Mouse (Mus musculus) bone marrow, adult 2 months (tissue): ENCODE measurements around the gene Fahd1. TPM values are rescaled to one million over a fixed set of nuclear protein-coding genes. Genes with fewer than 3 reads are reported as not detected.
A peak's percentile ranks its signal among the peaks of the same experiment; 100 is the strongest.

Experiments used
- H3K27ac ChIP-seq: fragments of 200-500 bp; 2 replicates; pipeline ENCODE4 v1.5.1; 2012; ENCODE audit warnings: low read depth, mild to moderate bottlenecking, control low read depth, inconsistent platforms, low read length; ENCODE audit not compliant: control insufficient read depth, poor library complexity, insufficient read depth
- H3K4me1 ChIP-seq: fragments of 200-500 bp; 2 replicates; pipeline ENCODE4 v1.6.1; 2011; ENCODE audit warnings: low read length; ENCODE audit not compliant: control insufficient read depth, insufficient read depth
- H3K4me3 ChIP-seq: fragments of 200-500 bp; replicated peaks from 2 replicates; pipeline ENCODE3; 2011; ENCODE audit warnings: mild to moderate bottlenecking, low read depth, low read length, control low read depth; ENCODE audit not compliant: control insufficient read depth
- CTCF ChIP-seq: fragments of 200-500 bp; IDR thresholded peaks from 2 replicates; pipeline ENCODE4 v1.5.1; 2011; ENCODE audit warnings: low read length, control low read depth; ENCODE audit not compliant: control insufficient read depth, insufficient read depth
- POLR2A ChIP-seq: fragments of 200-500 bp; IDR thresholded peaks from 2 replicates; pipeline ENCODE4 v1.6.1; 2011; ENCODE audit warnings: low read depth, mild to moderate bottlenecking, control low read depth, low read length, borderline replicate concordance; ENCODE audit not compliant: control insufficient read depth
- WGBS: fragments of 180-500 bp; shearing (Covaris S2); methylation state at CpG from one replicate; pipeline ENCODE4 v1.1.7; 2018; 5-methylcytosine and 5-hydroxymethylcytosine counted together
- polyA plus RNA-seq: library from polyadenylated mRNA; stranded (reverse); fragments of >200 nt; gene quantifications from 2 replicates; pipeline ENCODE4 v1.2.4, GENCODE M21; 2011; ENCODE audit warnings: low replicate concordance; ENCODE audit not compliant: missing spikeins, insufficient read depth, insufficient read length

Fahd1 gene
- 51.5 and 67.1 TPM in 2 replicates for polyA plus RNA-seq

- Histone ChIP-seq H3K27ac (peak within 1 kb of the TSS; percentile 96), H3K4me1 (no peaks in the 10 kb centered on the region; the same call in 1 of the 2 replicates), H3K4me3 (peak within 1 kb of the TSS; percentile 93)
- TF ChIP-seq POLR2A (peak; percentile 91), CTCF (no peak)
- under 1% methylated on average over 58 of the region's 58 CpGs for WGBS
These were observed at the start of gene Fahd1 for GRCm38 (mm10) chr17:24850065-24850772. Fahd1 (minus strand) TSS chr17:24850364.

- Histone ChIP-seq H3K4me1 (peaks cover 4% of the 10 kb centered on the region; the same call in 1 of the 2 replicates), H3K27ac (no peak overlapping the region), H3K4me3 (no peak overlapping the region)
- 85% methylated on average over 5 of the region's 5 CpGs for WGBS
- TF ChIP-seq POLR2A (no peak), CTCF (0 out of 2 replicates have a peak, but pooled peaks have one; percentile 1)
These were observed 49.0 kb upstream of the Fahd1 start for GRCm38 (mm10) chr17:24899153-24899552.

GRCm38 (mm10) chr17:24898041-24898854 is 48.1 kb upstream of the Fahd1 start:
- WGBS, result 82% methylated on average over 4 of the region's 4 CpGs
- peaks cover 3% of the 10 kb centered on the region; the same call in 1 of the 2 replicates for H3K4me1 ChIP-seq
- H3K4me3 ChIP-seq, result no peak overlapping the region
- no peak overlapping the region; the same call in 1 of the 2 replicates for H3K27ac ChIP-seq
- TF ChIP-seq CTCF (no peak), POLR2A (no peak)

GRCm38 (mm10) chr17:24897600-24897999 is 47.4 kb upstream of the Fahd1 start:
- H3K4me1 ChIP-seq, result peaks cover 3% of the 10 kb centered on the region; the same call in 1 of the 2 replicates
- H3K27ac ChIP-seq, result peak overlapping the region; percentile 24; the same call in 1 of the 2 replicates
- WGBS, result 89% methylated on average over 4 of the region's 4 CpGs
- H3K4me3 ChIP-seq, result peak overlapping the region; percentile 36
- TF ChIP-seq CTCF, result no peak
- no peak for TF ChIP-seq POLR2A

GRCm38 (mm10) chr17:24896993-24897269 is 46.8 kb upstream of the Fahd1 start:
- H3K4me3 ChIP-seq, result peak overlapping the region; percentile 80
- H3K4me1 ChIP-seq, result no peaks in the 10 kb centered on the region; the same call in 1 of the 2 replicates
- peak overlapping the region; percentile 83 for H3K27ac ChIP-seq
- no peak for TF ChIP-seq CTCF
- TF ChIP-seq POLR2A, result no peak
- WGBS, result 52% methylated on average over 11 of the region's 11 CpGs

GRCm38 (mm10) chr17:24896241-24896992 is 46.3 kb upstream of the Fahd1 start, which contains the start of gene Nme3:
Nme3 (plus strand) TSS chr17:24896500.
- H3K4me1 ChIP-seq, result no peaks in the 10 kb centered on the region; the same call in 1 of the 2 replicates
- H3K27ac ChIP-seq, result peak within 1 kb of the TSS; percentile 83
- WGBS, result 2% methylated on average over 50 of the region's 50 CpGs
- TF ChIP-seq CTCF (no peak), POLR2A (peak; percentile 47; the same call in 1 of the 2 replicates)
- H3K4me3 ChIP-seq, result peak within 1 kb of the TSS; percentile 80

- WGBS, result 4% methylated on average over 23 of the region's 23 CpGs
- H3K4me3 ChIP-seq, result peak overlapping the region; percentile 80
- H3K4me1 ChIP-seq, result no peaks in the 10 kb centered on the region; the same call in 1 of the 2 replicates
- H3K27ac ChIP-seq, result peak overlapping the region; percentile 83
- TF ChIP-seq POLR2A, result no peak
- TF ChIP-seq CTCF, result no peak
These were observed 45.5 kb upstream of the Fahd1 start for GRCm38 (mm10) chr17:24895571-24896240.
